Mouse (Mus musculus) layer of hippocampus, postnatal 14 days (tissue): ENCODE measurements around the gene Dync1li1. TPM values are rescaled to one million over a fixed set of nuclear protein-coding genes. Genes with fewer than 3 reads are reported as not detected.
"Not testable (repeated sequence)": the region's sequence is repeated elsewhere in the genome, so short reads cannot be mapped to it uniquely, and the experiment has no call there.

Source experiments
- DNase-seq, 2 experiments: peaks; one replicate each; pipeline ENCODE4 v3.0.0; 2021 to 2022; ENCODE audit warnings: low spot score in 2 of 2, mixed read lengths in 1 of 2
- total RNA-seq, 2 experiments: library from RNA; stranded (reverse); gene quantifications; 2 replicates each; pipeline ENCODE4 v1.2.3; 2021

Gene Dync1li1
- total RNA-seq, 2 experiments from 2014 or later, result 98.6 to 107 TPM

- no peak for DNase-seq
These were observed 15.7 kb upstream of the Dync1li1 start for GRCm38 (mm10) chr9:114672703-114673561.

GRCm38 (mm10) chr9:114673626-114674025, 15.0 kb upstream of the Dync1li1 start:
- no peak for DNase-seq

GRCm38 (mm10) chr9:114678576-114678975, 10.0 kb upstream of the Dync1li1 start:
- no peak for DNase-seq

GRCm38 (mm10) chr9:114679944-114680343, 8.6 kb upstream of the Dync1li1 start:
- DNase-seq, result no peak

- DNase-seq, result no peak
These were observed 8.1 kb upstream of the Dync1li1 start for GRCm38 (mm10) chr9:114680531-114680930.

- no peak for DNase-seq
These were observed 6.4 kb upstream of the Dync1li1 start for GRCm38 (mm10) chr9:114682193-114682592.

GRCm38 (mm10) chr9:114686245-114686644, 2.3 kb upstream of the Dync1li1 start:
- DNase-seq, result no peak

- no peak for DNase-seq
These were observed 951 bp upstream of the Dync1li1 start for GRCm38 (mm10) chr9:114687639-114688038.

GRCm38 (mm10) chr9:114688953-114689407, 390 bp downstream of the Dync1li1 start:
- no peak for DNase-seq

- no peak for DNase-seq
These were observed 1.6 kb downstream of the Dync1li1 start for GRCm38 (mm10) chr9:114690119-114690601.

GRCm38 (mm10) chr9:114691112-114691511, 2.5 kb downstream of the Dync1li1 start:
- no peak for DNase-seq

- DNase-seq, result not testable (repeated sequence)
These were observed 7.1 kb downstream of the Dync1li1 start for GRCm38 (mm10) chr9:114695662-114696061.

- no peak for DNase-seq
These were observed 8.5 kb downstream of the Dync1li1 start for GRCm38 (mm10) chr9:114697072-114697471.

- no peak for DNase-seq
These were observed 9.3 kb downstream of the Dync1li1 start for GRCm38 (mm10) chr9:114697926-114698325.

- no peak for DNase-seq
These were observed 10.7 kb downstream of the Dync1li1 start for GRCm38 (mm10) chr9:114699262-114699661.

GRCm38 (mm10) chr9:114699882-114700665, 11.5 kb downstream of the Dync1li1 start:
- DNase-seq, result no peak

- DNase-seq, result no peak
These were observed 12.4 kb downstream of the Dync1li1 start for GRCm38 (mm10) chr9:114701031-114701430.

GRCm38 (mm10) chr9:114701921-114702320, 13.3 kb downstream of the Dync1li1 start:
- DNase-seq, result no peak

- no peak for DNase-seq
These were observed 19.2 kb downstream of the Dync1li1 start for GRCm38 (mm10) chr9:114707805-114708204.

GRCm38 (mm10) chr9:114710345-114710744, 21.8 kb downstream of the Dync1li1 start:
- DNase-seq, result no peak

- no peak for DNase-seq
These were observed 24.9 kb downstream of the Dync1li1 start for GRCm38 (mm10) chr9:114713481-114713880.
